Mouse (Mus musculus): ENCODE results near the gene Il2rb. TPM values are rescaled to one million over a fixed set of nuclear protein-coding genes. Genes with fewer than 3 reads are reported as not detected.
A peak's percentile ranks its signal among the peaks of the same experiment; 100 is the strongest.

The Il2rb gene
- polyA plus RNA-seq, 1 experiment from 2014 or later: 10.3 TPM

DNA sequence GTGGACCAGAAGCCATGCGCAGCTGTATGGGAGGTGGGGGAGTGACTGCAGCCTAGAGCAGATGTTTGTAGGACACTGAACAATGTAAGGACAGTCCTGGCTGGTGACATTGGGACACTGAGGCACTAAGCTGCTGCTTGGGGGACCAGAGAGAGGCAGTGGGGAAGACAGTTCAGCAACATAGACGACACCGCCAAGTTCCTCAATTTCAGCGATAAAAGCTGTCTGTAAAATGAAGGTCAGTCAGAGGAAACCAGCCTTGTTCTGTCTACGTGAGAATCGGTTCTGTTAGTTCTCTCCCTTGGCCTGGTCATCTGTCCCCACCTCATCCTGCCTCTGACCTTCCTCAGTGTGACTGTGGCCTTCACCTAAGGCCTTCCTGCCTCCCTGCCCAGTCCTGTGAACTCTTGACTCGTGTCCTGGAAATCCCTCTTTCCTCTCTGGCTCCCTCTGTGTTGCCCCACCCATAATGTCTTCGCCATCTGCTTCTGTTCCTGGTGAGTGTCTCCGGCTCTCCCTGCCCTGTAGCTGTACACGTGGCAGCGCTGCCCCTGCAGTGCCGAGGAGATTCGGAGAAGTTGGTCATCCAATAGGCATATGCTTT lies 25.1 kb upstream of the Il2rb start:
- no peak for DNase-seq (ENCODE audit: low spot score)

DNA sequence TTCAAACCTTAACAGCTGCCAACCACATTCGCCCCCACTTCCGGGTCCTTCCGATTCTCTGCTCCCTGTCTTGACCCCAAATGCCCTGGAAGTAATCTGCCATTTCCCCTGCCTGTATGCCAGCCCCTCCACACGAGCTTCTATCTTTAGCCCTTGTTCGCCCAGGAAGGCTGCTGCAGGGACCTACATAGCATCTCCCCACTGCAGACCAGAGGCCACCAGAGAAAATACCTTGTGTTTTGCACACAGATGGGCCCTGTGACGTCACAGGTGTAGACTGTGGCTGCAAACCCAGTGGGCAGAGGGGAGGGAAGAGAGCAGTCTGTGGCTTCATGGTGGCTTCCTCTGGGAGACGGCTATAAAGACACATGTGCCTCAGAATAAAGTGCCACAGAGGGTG lies 23.1 kb upstream of the Il2rb start:
- peak; percentile 37 for DNase-seq (ENCODE audit: low spot score)

DNA sequence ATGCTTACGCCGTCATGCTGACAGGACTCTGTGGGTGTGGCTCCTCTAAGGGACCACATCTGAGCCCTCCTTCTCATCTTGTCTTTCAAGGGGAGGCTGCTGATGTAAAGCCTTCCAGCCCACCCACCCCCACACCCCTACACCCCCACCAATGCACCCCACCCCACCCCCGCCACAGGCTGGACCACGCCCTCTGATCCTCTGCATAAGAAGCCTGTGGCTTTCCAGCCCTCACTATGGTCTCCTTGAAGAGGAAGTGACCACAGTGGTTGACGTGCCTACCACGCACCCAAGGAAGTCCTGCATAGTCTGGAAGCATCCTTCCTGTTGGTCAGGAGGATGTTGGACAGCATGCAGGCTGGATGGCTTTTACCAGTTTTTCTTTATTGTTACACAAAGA lies 20.7 kb upstream of the Il2rb start:
- no peak for DNase-seq (ENCODE audit: low spot score)

DNA sequence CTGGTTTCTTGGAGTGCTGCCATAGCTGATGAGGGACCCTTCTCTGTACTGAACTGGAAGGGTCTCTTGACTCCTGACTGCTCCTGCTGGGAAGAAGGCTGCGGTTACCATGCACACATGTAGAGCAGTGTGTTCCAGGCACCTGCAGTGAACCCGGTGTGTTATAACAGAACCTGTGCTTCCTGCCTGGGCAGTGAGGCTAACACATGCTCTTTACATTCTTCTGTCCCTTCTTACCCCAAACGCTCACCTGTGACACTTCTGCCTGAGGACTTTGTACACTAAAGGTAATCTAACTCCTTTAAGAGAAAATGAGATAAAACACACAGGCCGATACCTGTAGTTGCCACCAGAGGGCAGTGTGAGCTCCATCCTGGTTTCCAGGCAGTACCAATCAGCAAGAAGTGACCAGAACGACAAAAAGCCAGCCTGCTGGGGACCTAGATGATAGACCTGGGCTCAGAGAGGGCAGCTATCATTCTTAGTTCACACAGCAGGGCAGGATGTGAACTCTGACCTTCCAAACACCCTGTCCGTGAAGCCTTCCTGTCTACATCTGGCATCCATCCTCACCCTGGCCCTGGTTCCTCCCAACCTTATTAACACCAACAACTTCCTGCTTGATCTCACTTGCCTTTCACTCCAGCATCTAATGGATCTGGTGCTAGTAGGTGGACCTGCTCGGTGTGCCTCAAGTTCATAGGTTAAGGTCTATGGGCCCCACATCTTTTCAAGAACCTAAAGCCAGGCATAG lies 19.5 kb upstream of the Il2rb start:
- peak; percentile 73 for DNase-seq (ENCODE audit: low spot score)

DNA sequence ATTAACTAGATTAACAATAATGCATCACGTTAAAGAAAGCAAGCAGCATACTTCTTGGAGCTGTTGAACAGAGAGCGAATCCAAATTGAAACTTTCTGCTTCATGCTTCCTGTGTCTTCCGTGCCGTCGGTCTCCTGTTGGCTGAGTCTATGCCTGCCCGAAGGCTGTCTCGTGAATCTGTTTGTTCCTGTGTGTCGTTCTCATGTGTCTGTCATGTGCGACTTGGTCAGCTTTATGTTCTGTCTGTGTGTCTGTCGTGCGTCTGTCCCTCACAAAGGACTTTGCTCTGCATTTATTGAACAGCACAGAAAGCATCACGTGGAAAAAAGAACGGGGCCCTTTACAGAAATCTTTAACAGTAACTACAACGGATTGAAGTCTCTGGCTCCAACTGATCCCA lies 17.9 kb upstream of the Il2rb start:
- no peak for DNase-seq (ENCODE audit: low spot score)

DNA sequence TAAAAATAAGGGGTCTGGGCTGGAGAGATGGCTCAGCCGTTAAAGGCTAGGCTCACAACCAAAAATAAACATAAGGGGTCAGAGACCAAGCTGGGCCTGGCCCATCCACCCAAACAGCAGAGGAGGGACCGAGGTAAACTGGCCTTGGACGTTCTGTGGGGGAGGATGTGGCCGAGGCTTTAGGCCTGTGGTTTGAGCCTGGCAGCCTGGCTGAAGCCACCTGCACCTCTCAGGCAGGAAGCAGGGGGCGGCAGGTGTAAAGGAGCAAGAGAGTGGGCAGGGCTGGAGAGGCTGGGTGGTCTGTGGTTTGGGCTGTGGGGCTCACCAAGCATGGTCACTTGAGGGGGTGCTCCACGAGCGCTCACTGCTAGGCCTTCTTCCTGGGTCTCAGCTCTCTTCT lies 16.9 kb upstream of the Il2rb start:
- no peak for DNase-seq (ENCODE audit: low spot score)

DNA sequence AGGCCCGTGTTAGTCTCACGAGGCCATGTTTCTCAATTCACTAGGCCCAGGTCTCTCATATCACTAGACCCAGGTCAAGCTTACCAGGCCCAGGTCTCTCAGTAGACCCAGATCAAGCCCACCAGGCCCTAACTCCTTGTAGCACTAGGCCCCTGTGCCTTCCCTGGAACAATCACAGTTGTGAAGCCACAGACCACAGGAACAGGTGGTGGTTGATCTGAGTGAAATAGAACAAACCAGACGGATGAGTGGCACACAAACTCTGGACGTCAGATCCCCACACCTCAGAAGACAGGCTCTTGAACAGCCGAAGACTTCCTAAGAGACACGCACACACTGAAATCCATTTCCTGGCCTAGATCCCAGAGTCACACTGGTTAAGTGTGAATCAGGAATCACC lies 15.7 kb upstream of the Il2rb start:
- DNase-seq (ENCODE audit: low spot score): peak; percentile 16

DNA sequence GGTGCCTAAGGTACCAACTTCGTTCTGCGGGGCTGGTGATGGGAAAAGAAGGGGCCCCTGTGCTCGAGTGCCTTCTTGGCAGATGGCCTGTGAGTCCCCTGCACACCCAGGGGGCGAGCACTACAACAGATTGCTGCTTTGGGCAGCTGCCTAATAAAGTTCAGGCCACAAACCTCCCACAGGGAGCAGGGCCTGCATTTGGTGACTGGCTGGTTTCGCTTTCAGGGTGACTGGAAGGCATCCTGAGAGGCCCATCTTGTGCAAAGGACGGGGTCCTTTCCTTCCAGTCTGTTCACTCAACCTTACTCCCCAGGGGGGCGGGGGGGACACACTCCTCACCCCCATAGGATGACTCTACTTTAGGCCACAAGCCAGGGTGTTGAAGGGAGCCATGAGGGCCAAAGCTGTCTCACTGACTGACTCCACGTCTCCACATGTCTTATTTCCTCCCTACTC lies 15.1 kb upstream of the Il2rb start:
- no peak for DNase-seq (ENCODE audit: low spot score)

DNA sequence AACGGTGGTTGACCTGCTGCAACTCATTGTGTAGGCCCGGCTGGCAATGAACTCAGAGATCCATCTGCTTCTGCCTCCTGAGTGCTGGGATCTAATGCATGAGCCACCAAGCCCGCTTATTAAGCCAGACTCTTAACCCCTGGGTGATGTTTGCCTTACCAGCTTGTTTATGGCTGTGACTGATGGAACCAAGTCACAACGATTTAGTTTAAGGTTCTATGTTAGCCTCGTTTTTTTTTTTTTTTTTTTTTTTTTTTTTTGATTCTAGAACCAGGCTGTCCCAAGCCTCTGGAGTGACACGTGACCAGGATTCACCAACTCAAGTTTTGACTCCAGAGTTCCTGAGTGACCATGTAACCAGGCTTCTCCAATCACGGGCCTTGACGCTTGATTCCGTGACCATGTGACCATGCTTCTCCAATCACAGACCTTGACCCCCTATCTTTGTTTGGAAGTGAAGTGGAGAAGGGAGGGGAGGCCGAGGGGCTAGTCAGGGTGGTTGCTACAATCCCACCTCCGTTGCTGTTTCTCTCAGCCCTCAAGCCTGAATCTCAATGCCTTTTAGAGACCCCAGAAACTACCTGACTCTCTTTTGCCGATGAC lies 14.3 kb upstream of the Il2rb start:
- DNase-seq (ENCODE audit: low spot score): no peak

DNA sequence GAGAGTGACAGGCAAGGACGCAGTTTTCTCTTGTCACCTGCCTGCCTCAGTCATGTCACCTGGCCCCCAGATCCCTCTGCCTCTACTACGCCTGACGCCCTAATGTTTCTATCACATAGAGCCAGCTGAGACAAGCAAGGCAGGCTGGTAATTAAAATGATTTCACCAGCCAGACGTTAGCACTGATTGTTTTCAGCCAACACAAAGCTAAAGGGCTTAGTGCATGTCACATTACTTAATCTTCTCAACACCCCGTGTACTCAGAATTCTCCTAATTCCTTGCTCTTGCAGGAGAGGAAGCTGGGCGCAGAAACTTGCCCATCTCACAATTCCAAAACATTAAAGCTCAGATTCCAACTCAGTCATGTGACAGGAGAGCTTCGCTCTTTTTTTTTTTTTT lies 13.4 kb upstream of the Il2rb start:
- no peak for DNase-seq (ENCODE audit: low spot score)

DNA sequence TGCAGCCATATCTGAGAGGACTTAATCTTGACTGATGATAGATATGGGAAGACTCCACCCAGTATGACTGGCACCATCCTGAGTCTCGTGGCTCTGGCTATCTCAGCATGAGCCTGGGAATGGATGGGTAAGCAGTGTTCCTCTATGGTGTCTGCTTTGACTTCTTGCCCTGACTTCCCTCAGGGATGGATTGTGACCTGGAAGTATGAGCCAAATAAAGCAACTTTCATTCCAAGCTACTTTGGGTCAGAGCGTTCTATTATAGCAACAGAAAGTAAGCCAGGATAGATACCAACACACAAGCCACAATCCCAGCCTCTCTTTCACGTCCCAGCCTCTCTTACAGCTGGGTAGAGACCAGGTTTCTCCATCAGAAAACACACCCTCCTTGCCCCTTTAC lies 10.5 kb upstream of the Il2rb start:
- no peak for DNase-seq (ENCODE audit: low spot score)

DNA sequence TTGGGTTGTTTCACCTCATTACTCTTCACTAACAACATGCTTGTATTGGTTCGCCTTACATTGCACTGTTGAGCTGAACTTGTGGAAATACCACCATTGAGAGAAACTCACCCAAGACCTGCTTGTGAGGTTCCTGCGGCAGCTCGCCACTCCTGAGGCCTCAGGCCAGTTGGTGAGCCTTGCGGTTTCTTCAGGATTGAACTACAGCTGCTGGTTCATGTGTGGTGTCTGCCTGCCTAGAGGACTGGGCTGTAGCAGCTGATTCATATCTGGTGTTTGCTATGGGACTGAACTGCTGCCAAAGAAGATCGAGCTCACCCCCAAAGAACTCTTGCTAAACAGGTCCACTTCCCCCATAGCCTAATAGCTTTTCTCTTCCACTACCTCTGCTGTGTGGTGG lies 9.7 kb upstream of the Il2rb start:
- no peak for DNase-seq (ENCODE audit: low spot score)

DNA sequence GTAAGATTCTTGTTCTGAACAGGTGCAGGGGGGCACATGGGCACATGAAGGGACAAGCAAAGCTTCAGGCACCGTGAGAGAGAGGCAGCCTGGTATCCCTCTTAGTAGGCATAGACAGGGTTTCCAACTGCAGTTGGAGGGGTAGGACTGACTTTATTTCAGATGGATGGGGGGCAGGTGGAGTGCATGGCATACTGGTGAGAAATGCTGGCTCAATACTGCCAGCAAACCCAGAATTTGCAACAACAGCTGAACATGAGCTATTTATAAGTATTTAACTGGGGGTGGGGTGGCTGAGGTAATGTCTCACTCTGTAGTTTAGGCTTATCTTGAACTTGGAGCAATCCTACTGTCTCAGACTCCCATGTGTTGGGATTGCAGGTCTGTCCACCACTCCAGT lies 8.9 kb upstream of the Il2rb start:
- no peak for DNase-seq (ENCODE audit: low spot score)

DNA sequence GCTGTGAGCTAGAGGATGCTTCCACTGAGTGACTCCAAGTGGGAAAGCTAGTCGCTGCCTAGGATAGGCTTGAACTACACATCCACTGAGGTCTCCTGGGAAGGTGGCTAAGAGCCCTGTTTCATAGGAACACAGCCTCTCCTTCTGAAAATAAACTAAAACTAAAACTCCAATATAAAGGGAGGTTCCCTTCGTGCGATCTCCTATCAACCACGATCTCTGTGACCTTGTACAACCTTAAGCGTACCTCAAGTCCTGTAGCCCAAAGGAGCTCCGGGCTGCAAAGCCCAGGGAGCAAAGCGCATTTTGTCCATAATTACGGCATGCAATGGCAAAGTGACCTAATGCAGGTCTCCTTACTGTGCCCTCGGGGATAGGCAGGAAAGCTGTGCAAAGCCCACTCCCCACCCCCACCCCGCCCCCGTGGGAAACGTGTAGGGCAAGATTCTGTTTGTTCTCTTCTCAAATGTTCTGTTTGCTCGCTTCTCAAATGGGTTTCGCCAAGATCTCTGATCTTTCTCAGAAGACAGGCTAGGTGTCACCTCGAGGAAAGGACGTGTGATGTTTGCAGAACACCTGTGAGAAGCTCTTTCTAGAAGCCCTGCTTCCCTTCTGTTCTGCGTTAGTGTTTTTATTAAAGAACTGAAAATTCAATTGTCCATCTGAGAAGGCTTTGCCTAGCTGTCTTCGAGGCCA lies 7.5 kb upstream of the Il2rb start:
- no peak for DNase-seq (ENCODE audit: low spot score)

DNA sequence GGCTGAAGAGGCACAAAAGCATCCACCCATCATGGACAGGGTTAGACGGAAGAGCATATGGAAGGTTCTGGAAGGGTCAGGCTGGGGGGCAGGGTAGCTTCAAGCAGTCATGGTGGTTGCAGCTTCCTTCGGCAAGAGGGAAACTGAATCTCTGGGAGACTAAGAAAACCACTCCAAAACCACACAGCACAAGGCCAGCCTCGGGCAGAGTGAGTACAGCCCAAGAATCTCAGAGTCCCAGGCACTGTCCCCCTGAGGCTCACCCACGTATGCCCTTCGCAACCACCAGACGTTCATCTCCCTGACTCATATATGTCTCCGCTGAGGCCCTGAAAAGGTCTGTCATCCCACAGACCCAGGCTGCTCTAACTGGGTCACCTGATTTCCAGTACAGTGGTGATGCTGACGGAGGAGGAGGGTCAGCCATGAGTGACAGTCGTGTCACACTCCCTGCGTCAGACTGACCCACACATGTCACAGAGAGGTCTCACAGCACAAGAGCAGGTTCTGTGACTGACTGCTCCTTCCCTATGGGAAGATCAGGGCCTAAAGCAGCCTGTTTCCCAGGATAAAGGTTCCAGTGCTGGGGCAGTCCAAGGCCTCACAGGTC lies 1.6 kb downstream of the Il2rb start:
- no peak for DNase-seq (ENCODE audit: low spot score)

DNA sequence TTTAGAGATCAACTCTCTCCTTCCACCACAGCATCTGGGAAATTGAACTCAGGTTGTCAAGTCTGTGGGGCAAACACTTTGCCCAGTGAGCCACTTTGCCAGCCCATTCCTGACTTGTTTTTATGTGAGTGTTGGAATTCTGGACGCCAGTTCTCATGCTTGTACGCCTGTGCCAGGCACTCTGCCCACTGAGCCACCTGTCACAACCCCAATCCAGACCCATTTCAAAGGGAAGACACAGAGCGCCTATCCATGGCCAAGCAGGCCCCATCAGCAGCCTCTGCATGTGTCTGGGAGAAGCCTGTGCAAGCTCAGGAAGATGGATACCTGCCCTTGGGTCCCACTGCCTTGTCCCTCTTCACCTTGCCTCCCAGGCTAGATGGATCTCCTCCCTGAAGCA lies 3.8 kb downstream of the Il2rb start:
- no peak for DNase-seq (ENCODE audit: low spot score)

DNA sequence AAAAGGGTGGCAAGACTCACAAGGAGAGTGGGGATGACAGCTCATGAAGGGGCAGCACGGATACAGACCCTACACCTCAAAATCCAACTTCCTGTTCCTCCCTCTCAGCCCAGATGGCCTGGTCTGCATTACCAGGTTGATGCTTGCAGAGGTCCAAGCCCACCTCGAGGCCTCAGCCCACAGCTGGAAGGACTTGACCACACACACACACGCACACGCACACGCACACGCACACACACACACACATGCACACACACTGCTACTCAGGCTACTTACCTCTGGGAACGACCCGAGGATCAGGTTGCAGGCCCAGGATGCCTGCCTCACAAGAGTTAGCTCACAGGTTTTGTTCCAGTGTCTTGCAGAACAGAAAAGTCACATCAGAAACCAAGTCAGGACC lies 5.2 kb downstream of the Il2rb start:
- no peak for DNase-seq (ENCODE audit: low spot score)

DNA sequence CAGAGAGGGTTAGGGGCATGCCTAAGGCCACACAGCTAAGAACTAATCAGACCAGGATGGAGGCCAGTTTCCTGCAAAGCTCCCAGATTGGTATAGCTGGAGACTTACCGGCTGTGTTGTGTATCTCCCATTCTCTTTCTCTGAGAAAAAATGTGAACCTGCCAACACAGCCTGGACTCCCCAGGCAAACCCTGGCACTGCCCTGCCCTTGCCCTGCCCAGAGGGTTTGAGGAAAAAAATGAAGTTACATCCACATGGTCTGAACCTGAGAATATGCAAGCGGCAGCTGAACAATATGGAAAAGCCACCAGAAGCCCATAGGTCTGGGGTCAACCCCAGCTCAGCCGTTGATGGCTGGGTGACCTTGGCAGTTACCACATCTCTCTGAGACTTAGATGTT lies 5.8 kb downstream of the Il2rb start:
- no peak for DNase-seq (ENCODE audit: low spot score)

DNA sequence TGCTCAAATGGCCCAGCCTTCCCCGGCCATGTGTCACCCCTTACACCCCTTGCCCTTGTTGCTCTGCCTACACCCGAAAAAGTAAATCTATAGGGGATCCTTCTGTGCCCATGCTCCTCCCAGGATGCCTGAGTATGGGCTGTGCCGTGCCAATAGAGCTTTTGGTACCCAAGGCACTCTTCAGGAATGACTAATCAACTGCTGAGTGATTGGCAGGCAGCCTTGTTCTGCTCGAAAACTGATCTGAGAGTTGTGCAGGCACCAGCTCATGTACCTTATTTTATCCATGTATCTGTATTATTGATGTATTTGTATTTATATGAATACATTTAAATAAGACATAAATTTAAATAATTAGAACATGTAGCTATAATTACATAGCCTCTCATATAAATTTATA lies 8.0 kb downstream of the Il2rb start:
- no peak for DNase-seq (ENCODE audit: low spot score)

DNA sequence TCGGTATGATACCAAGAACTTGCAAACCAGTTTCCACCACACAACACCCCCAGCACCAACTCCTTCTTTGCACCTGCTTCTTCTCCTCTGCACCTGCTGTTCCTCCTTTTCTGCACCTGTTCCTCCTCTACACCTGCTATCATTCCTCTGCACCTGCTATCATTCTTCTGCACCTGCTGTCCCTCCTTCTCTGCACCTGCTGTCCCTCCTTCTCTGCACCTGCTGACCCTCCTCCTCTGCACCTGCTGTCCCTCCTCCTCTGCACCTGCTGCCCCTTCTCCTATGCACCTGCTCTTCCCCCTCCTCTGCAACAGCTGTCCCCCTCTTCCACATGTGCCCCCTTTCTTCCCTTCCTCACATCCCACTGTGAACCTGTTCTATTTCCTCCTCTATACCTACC lies 8.5 kb downstream of the Il2rb start:
- no peak for DNase-seq (ENCODE audit: low spot score)

DNA sequence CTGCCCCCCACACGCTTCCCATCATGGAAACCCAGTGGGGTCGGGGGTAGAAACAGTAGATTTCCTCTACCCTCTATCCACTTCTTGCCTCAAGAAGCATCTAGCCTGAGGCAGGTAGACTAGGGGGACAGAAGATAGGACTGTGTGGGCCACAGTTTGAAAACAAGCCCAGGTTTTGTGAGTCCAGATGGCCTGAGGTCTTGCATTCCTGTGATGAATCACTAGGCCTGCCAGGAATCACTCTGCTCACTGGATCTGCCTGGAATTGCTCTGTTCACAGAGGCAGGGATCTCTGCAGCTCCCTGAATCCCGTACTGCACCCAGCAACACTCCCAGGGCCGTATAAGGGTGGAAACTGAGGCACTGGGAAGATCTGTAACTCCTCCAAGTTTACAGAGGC lies 11.8 kb downstream of the Il2rb start:
- DNase-seq (ENCODE audit: low spot score): no peak

DNA sequence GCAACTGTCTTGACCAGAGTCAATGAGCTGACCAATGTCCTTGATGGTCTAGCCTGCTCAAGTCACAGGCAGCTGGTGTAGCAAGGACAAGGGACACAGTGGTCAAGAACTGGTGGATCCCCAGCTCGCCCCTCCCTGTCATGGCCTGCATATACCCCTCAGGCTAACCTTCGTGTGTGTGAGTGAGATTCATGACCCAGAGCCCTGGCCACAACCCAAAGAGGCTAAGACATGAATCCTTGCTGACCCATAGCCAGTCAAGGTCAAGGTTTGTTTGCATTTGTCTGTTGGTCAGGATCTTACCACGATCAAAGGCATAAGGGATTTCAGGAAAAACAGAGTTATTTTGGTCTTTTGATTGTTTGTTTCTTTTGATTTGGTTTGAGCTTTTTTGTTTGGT lies 12.6 kb downstream of the Il2rb start:
- DNase-seq (ENCODE audit: low spot score): no peak

Measured in thymus, postnatal 0 days (tissue).